Mouse (Mus musculus): Measurements from ENCODE around the gene Cacna1e. TPM values are rescaled to one million over a fixed set of nuclear protein-coding genes. Genes with fewer than 3 reads are reported as not detected.

The Cacna1e gene
- polyA plus RNA-seq, 1 experiment from 2014 or later = 1.3 TPM

- WGBS = 56% methylated on average over 3 of the region's 3 CpGs
- ATAC-seq (ENCODE audit: insufficient number of reproducible peaks, low FRiP score, low TSS enrichment, low read depth) = no peak
- no peaks in the 10 kb centered on the region for H3K27me3 ChIP-seq
Observed at GRCm38 (mm10) chr1:154500187-154500866, 384.0 kb downstream of the Cacna1e start.

GRCm38 (mm10) chr1:154498821-154499220, 385.5 kb downstream of the Cacna1e start:
- Histone ChIP-seq H3K4me2 (replicated peaks) (no peak overlapping the region), H3K4me3 (replicated peaks) (no peak overlapping the region)
- 45% methylated on average over 4 of the region's 4 CpGs for WGBS

More at GRCm38 (mm10) chr1:154500187-154500866, 384.0 kb downstream of the Cacna1e start:
- H3K9ac ChIP-seq = no peak overlapping the region
- H3K4me3 ChIP-seq (replicated peaks) = no peak overlapping the region
- no peaks in the 10 kb centered on the region for H3K36me3 ChIP-seq
- H3K9me3 ChIP-seq (replicated peaks) = no peaks in the 10 kb centered on the region
- H3K4me1 ChIP-seq = 0 out of 2 replicates have a peak, but pooled peaks cover 3% of the 10 kb centered on the region
- H3K27ac ChIP-seq (replicated peaks) = no peak overlapping the region
- H3K4me2 ChIP-seq (replicated peaks) = no peak overlapping the region

GRCm38 (mm10) chr1:154491071-154491470, 393.2 kb downstream of the Cacna1e start:
- Histone ChIP-seq H3K4me3 (replicated peaks) (no peak overlapping the region), H3K27me3 (no peaks in the 10 kb centered on the region), H3K27ac (replicated peaks) (no peak overlapping the region; the same call in 1 of the 2 replicates), H3K36me3 (no peaks in the 10 kb centered on the region), H3K4me1 (0 out of 2 replicates have a peak, but pooled peaks cover 9% of the 10 kb centered on the region), H3K4me2 (replicated peaks) (no peak overlapping the region), H3K9me3 (replicated peaks) (no peaks in the 10 kb centered on the region), H3K9ac (no peak overlapping the region)
- ATAC-seq (ENCODE audit: insufficient number of reproducible peaks, low FRiP score, low TSS enrichment, low read depth) = no peak
- WGBS = 28% methylated on average over 6 of the region's 6 CpGs

More at GRCm38 (mm10) chr1:154498821-154499220, 385.5 kb downstream of the Cacna1e start:
- H3K4me1 ChIP-seq = 0 out of 2 replicates have a peak, but pooled peaks cover 3% of the 10 kb centered on the region
- H3K36me3 ChIP-seq = no peaks in the 10 kb centered on the region
- H3K9me3 ChIP-seq (replicated peaks) = no peaks in the 10 kb centered on the region
- no peak for ATAC-seq (ENCODE audit: insufficient number of reproducible peaks, low FRiP score, low TSS enrichment, low read depth)
- no peak overlapping the region for H3K27ac ChIP-seq (replicated peaks)
- H3K9ac ChIP-seq = no peak overlapping the region
- H3K27me3 ChIP-seq = no peaks in the 10 kb centered on the region

GRCm38 (mm10) chr1:154476671-154477070, 407.6 kb downstream of the Cacna1e start:
- Histone ChIP-seq H3K9ac (no peak overlapping the region), H3K27me3 (no peaks in the 10 kb centered on the region), H3K4me2 (replicated peaks) (no peak overlapping the region), H3K4me3 (replicated peaks) (no peak overlapping the region), H3K36me3 (no peaks in the 10 kb centered on the region), H3K27ac (replicated peaks) (no peak overlapping the region), H3K9me3 (replicated peaks) (no peaks in the 10 kb centered on the region), H3K4me1 (no peaks in the 10 kb centered on the region)
- no peak for ATAC-seq (ENCODE audit: insufficient number of reproducible peaks, low FRiP score, low TSS enrichment, low read depth)
- WGBS = 77% methylated on average over 2 of the region's 2 CpGs

GRCm38 (mm10) chr1:154475706-154476105, 408.6 kb downstream of the Cacna1e start:
- Histone ChIP-seq H3K36me3 (no peaks in the 10 kb centered on the region), H3K9me3 (replicated peaks) (no peaks in the 10 kb centered on the region), H3K27me3 (no peaks in the 10 kb centered on the region), H3K4me1 (no peaks in the 10 kb centered on the region), H3K27ac (replicated peaks) (no peak overlapping the region), H3K9ac (no peak overlapping the region), H3K4me2 (replicated peaks) (no peak overlapping the region), H3K4me3 (replicated peaks) (no peak overlapping the region)
- ATAC-seq (ENCODE audit: insufficient number of reproducible peaks, low FRiP score, low TSS enrichment, low read depth) = no peak
- WGBS = 91% methylated on average over 2 of the region's 2 CpGs

GRCm38 (mm10) chr1:154474156-154474555, 410.1 kb downstream of the Cacna1e start:
- no peaks in the 10 kb centered on the region for H3K36me3 ChIP-seq
- no peak overlapping the region for H3K4me2 ChIP-seq (replicated peaks)
- no peaks in the 10 kb centered on the region for H3K27me3 ChIP-seq
- H3K4me1 ChIP-seq = no peaks in the 10 kb centered on the region
- H3K9me3 ChIP-seq (replicated peaks) = no peaks in the 10 kb centered on the region
- 82% methylated on average over 4 of the region's 4 CpGs for WGBS
- H3K4me3 ChIP-seq (replicated peaks) = no peak overlapping the region
- no peak for ATAC-seq (ENCODE audit: insufficient number of reproducible peaks, low FRiP score, low TSS enrichment, low read depth)
- no peak overlapping the region for H3K27ac ChIP-seq (replicated peaks)
- no peak overlapping the region for H3K9ac ChIP-seq

GRCm38 (mm10) chr1:154467265-154467664, 417.0 kb downstream of the Cacna1e start:
- H3K27me3 ChIP-seq = no peaks in the 10 kb centered on the region
- 78% methylated on average over 3 of the region's 3 CpGs for WGBS
- no peaks in the 10 kb centered on the region for H3K36me3 ChIP-seq
- no peaks in the 10 kb centered on the region for H3K4me1 ChIP-seq
- H3K4me3 ChIP-seq (replicated peaks) = no peak overlapping the region
- no peaks in the 10 kb centered on the region for H3K9me3 ChIP-seq (replicated peaks)
- no peak overlapping the region for H3K4me2 ChIP-seq (replicated peaks)
- H3K27ac ChIP-seq (replicated peaks) = no peak overlapping the region
- H3K9ac ChIP-seq = no peak overlapping the region
- no peak for ATAC-seq (ENCODE audit: insufficient number of reproducible peaks, low FRiP score, low TSS enrichment, low read depth)

GRCm38 (mm10) chr1:154461521-154461920, 422.8 kb downstream of the Cacna1e start:
- Histone ChIP-seq H3K9me3 (replicated peaks) (no peaks in the 10 kb centered on the region), H3K4me1 (no peaks in the 10 kb centered on the region), H3K4me3 (replicated peaks) (no peak overlapping the region), H3K4me2 (replicated peaks) (no peak overlapping the region), H3K36me3 (no peaks in the 10 kb centered on the region), H3K9ac (no peak overlapping the region), H3K27me3 (no peaks in the 10 kb centered on the region), H3K27ac (replicated peaks) (no peak overlapping the region)
- 49% methylated on average over 5 of the region's 5 CpGs for WGBS
- ATAC-seq (ENCODE audit: insufficient number of reproducible peaks, low FRiP score, low TSS enrichment, low read depth) = 0 out of 2 replicates have a peak, but pooled peaks have one; percentile 11

GRCm38 (mm10) chr1:154460067-154460466, 424.2 kb downstream of the Cacna1e start:
- H3K4me1 ChIP-seq = no peaks in the 10 kb centered on the region
- WGBS = 85% methylated on average over 7 of the region's 7 CpGs
- no peaks in the 10 kb centered on the region for H3K36me3 ChIP-seq
- H3K27me3 ChIP-seq = no peaks in the 10 kb centered on the region
- H3K9ac ChIP-seq = no peak overlapping the region
- H3K9me3 ChIP-seq (replicated peaks) = no peaks in the 10 kb centered on the region
- ATAC-seq (ENCODE audit: insufficient number of reproducible peaks, low FRiP score, low TSS enrichment, low read depth) = no peak
- no peak overlapping the region for H3K4me2 ChIP-seq (replicated peaks)
- H3K27ac ChIP-seq (replicated peaks) = no peak overlapping the region
- no peak overlapping the region for H3K4me3 ChIP-seq (replicated peaks)

GRCm38 (mm10) chr1:154458601-154459000, 425.7 kb downstream of the Cacna1e start:
- H3K4me2 ChIP-seq (replicated peaks) = no peak overlapping the region
- H3K4me3 ChIP-seq (replicated peaks) = no peak overlapping the region
- H3K9ac ChIP-seq = no peak overlapping the region
- no peaks in the 10 kb centered on the region for H3K4me1 ChIP-seq
- H3K9me3 ChIP-seq (replicated peaks) = no peaks in the 10 kb centered on the region
- H3K27ac ChIP-seq (replicated peaks) = no peak overlapping the region
- 81% methylated on average over 2 of the region's 2 CpGs for WGBS
- no peak for ATAC-seq (ENCODE audit: insufficient number of reproducible peaks, low FRiP score, low TSS enrichment, low read depth)
- H3K27me3 ChIP-seq = no peaks in the 10 kb centered on the region
- no peaks in the 10 kb centered on the region for H3K36me3 ChIP-seq

GRCm38 (mm10) chr1:154450799-154451198, 433.5 kb downstream of the Cacna1e start:
- 87% methylated on average over 3 of the region's 3 CpGs for WGBS
- H3K4me3 ChIP-seq (replicated peaks) = no peak overlapping the region
- no peaks in the 10 kb centered on the region for H3K27me3 ChIP-seq
- no peaks in the 10 kb centered on the region for H3K9me3 ChIP-seq (replicated peaks)
- no peak overlapping the region for H3K4me2 ChIP-seq (replicated peaks)
- H3K4me1 ChIP-seq = no peaks in the 10 kb centered on the region
- H3K27ac ChIP-seq (replicated peaks) = no peak overlapping the region
- H3K9ac ChIP-seq = no peak overlapping the region
- no peak for ATAC-seq (ENCODE audit: insufficient number of reproducible peaks, low FRiP score, low TSS enrichment, low read depth)
- no peaks in the 10 kb centered on the region for H3K36me3 ChIP-seq

GRCm38 (mm10) chr1:154446456-154446855, 437.8 kb downstream of the Cacna1e start:
- no peak overlapping the region for H3K4me3 ChIP-seq (replicated peaks)
- no peaks in the 10 kb centered on the region for H3K27me3 ChIP-seq
- no peak overlapping the region for H3K4me2 ChIP-seq (replicated peaks)
- no peak for ATAC-seq (ENCODE audit: insufficient number of reproducible peaks, low FRiP score, low TSS enrichment, low read depth)
- no peaks in the 10 kb centered on the region for H3K9me3 ChIP-seq (replicated peaks)
- H3K27ac ChIP-seq (replicated peaks) = no peak overlapping the region
- H3K4me1 ChIP-seq = no peaks in the 10 kb centered on the region
- H3K9ac ChIP-seq = no peak overlapping the region
- WGBS = 60% methylated on average over 3 of the region's 3 CpGs
- no peaks in the 10 kb centered on the region for H3K36me3 ChIP-seq
